Mouse (Mus musculus) liver (tissue): ENCODE data around the gene Kdm4b.
A peak's percentile ranks its signal among the peaks of the same experiment; 100 is the strongest.

ENCODE experiments used
- DNase-seq: peaks from one replicate; pipeline ENCODE4 v3.0.0-alpha.2; 2020; ENCODE audit warnings: mixed read lengths

Kdm4b gene

DNA sequence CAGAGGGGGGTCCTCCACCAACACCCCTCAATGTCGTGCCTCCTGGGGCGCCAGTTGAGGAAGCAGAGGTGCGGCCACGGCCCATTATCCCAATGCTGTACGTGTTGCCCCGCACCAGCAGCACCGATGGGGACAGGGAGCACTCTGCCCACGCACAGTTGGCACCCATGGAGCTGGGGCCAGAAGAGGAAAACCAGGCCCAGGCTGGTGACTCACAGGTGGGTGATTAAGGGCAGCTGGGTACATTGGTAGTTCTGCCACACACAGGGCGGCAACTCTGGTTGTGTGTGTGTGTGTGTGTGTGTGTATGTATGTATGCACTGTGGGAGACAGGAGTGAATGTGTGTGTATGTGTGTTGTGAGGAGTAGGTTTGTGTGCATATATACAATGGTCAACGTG is 68.0 kb downstream of the Kdm4b start:
- DNase-seq = no peak

DNA sequence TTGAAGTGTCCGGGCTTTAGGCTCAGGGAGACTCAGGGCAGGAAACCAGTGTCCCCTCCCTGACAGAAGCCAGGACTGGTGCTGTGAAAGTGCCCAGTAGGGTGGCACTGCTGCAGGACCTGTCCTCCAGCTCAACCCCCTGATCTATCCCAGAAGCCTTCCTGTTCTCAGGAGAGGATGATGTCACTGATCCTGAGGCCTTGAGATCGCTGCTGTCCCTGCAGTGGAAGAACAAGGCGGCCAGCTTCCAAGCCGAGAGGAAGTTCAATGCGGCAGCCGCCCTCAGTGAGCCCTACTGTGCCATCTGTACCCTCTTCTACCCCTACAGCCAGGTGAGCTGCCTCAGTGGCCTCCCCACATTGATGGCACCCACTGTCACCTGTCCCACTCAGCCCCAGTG is 70.2 kb downstream of the Kdm4b start:
- DNase-seq = no peak

DNA sequence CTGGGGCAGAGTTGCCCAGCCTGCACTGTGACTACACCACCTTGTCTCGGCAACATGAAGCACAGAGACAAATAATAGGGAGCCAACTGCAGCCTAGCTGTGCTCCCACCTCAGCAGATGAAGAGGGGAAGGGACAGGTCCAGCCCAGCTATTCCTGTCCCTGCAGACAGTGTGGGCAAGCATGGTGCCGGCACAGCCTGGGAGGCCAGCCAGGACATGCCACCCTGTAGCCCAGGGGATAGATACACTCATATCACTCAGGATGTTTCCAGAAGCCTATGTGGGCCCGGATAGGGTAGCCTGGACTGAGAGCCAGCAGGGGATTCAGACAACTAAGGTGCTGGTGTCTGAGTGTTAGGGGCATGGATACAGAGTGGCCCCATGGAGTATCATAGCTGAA is 74.4 kb downstream of the Kdm4b start:
- DNase-seq = no peak

DNA sequence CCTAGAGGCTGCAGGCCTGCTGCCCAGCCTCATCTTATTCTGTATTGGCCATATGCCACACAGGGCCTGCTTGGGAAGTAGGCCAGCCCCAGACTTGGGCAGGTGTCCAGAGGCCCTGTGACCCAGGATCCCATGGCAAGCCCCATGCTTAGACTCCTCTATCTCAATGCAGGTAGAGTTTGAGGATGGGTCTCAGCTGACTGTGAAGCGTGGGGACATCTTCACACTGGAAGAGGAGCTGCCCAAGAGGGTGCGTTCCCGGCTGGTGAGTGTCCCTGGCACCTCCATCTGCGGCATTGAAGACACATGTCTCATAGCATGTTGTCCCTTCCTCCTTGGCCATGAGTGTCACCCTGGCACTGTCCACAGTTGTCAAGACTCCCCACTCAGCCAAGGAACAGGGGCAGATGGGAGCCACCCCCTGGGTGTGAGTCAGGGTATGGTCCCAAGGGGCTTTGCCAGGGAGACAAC is 75.2 kb downstream of the Kdm4b start:
- no peak for DNase-seq

DNA sequence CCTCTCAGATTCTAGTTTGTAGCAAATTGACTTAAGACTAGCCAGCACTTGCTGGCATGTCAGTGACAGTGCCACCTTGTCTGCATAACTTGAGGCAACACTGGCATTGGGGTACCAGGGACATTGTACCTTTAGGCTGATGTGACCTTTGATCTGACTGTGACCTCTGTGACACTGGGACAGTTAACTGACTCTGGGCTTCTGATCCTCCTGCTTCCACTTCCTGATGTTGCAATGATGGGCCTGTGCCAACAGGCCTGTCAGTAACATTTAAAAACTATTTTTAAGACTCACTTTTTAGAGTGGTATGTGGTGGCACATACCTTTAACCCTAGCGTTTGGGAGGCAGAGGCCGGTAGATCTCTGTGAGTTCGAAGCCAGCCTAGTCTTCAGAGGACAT is 79.5 kb downstream of the Kdm4b start:
- DNase-seq = no peak

GRCm38 (mm10) chr17:56405856-56406840 is 80.3 kb downstream of the Kdm4b start:
- no peak for DNase-seq

GRCm38 (mm10) chr17:56406878-56407277 is 81.0 kb downstream of the Kdm4b start:
- no peak for DNase-seq

DNA sequence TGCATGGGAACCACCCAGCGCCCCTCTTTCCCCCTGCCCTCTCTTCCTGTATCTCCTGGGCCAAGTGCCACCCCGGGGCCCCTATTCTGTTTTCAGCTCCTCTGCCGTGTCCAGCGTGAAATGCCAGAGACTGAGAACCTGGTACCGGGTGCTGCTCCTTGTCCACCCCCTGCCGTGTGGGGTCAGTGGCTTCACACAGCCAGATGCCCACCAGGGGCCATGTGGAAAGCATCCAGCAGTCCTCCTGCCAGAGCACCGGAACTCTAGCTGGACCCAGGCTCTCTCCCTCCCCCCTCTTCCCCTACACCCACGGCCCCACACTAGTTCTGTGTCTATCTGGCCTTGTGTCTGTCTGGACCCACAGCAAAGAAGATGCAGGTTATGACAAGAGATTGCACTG is 81.5 kb downstream of the Kdm4b start:
- no peak for DNase-seq

GRCm38 (mm10) chr17:56408965-56409625 is 83.2 kb downstream of the Kdm4b start:
- DNase-seq = no peak

DNA sequence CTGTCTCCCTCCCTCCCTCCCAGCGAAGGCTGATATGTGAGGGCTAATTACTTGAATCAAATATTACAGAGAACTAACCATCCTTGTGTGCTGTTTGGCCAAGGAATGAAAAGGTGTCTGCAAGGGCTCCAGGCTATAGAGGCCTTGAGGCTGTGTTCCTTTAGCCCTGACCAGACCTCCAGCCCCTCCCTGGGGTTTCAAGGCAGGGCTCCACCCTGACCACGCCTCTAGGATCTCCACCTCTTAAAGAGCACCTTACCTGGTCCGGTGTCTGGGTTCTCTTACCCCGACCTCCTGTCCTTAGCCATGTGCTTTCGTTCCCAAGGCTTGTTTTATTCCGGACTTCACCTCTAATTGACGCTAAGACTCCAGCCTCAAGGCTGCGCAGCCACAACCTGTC is 83.9 kb downstream of the Kdm4b start:
- DNase-seq = no peak

GRCm38 (mm10) chr17:56411437-56411836 is 85.6 kb downstream of the Kdm4b start:
- no peak for DNase-seq

GRCm38 (mm10) chr17:56413113-56413512 is 87.3 kb downstream of the Kdm4b start:
- no peak for DNase-seq

- DNase-seq = no peak
Observed at GRCm38 (mm10) chr17:56414785-56415184, 88.9 kb downstream of the Kdm4b start.

GRCm38 (mm10) chr17:56418304-56418703 is 92.4 kb downstream of the Kdm4b start:
- DNase-seq = no peak

GRCm38 (mm10) chr17:56420022-56420421 is 94.2 kb downstream of the Kdm4b start:
- no peak for DNase-seq

DNA sequence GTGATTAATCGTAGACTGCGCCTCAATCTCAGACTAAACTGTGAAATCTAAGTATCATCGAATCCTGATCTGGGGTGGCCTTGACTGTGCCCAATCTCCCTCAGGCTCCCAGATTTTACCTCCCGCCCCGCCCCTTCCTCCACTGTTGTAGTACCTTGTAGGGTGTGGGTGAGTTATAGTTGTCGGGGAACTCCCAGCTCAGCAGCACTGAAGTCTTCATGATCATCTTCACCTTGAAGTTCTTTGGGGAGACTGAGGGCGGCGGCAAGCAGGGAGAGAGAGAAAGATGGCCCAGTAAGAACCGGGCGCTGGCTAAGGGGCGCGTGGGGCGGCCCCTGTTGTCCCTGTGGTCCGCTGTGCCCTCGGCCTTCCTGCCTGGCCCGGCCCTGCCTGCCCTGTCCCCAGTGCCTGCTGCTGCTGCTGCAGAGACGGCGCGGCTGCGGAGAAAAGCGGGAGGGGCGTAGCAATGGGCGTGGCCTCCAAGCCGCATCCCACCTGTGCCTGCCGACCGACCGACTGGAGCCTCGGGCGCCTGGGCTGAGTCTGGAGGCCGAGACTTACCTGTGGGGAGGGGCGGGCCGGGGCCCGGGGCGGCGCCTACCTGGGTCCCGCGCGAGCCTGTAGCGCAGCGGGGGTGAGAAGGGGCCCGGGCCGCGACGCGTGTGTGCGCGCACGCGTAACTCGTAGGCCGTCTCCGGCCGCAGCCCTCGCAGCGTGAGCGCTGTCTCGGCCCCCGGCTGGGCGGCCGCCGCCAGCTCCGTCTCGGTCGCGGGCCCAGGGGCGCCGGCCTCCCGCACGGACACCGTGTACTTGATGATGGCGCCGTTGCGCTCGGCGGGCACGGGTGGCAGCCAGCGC is 99.1 kb downstream of the Kdm4b start:
- peak; percentile 70 for DNase-seq

GRCm38 (mm10) chr17:56425584-56425914 is 99.7 kb downstream of the Kdm4b start:
- DNase-seq = peak; percentile 75

DNA sequence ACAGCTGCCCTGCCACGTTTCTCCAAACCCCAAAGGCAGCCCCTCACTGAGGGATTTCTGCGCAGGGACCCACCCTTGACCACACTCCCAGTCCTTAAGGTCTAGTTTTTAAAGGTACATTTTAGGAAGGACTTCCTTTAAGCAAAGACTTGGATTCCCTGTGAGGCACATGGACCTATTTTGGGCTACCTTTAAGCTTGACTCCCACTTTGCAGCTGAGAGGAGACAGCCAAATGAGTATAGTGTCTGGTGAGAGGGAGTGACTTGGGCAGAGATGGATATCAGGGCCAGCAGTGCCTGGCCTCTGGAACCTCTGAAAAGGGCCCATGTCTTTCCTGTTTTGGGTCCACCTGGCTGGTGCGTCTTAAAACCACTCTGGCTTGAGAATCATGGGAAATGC is 100.1 kb downstream of the Kdm4b start:
- DNase-seq = no peak

DNA sequence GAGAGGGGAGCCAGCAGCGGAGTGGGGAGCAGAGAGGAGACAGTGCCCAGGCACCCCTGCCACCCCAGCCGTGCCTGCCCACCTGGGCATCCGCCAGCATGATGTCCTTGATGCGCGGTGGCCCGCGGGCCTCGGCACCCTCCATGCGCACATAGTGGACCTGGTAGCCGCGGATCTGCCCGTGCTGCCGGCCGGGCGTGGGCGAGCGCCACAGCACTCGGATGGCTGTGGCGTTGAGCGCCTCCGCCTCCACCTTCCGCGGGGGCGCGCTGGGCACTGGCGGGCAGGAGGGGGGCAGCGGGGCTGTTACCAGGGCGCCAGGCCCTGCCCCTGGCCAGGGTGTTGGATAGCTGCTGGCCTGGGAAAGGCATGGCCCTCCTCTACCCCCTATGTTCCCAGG is 102.0 kb downstream of the Kdm4b start:
- no peak for DNase-seq

GRCm38 (mm10) chr17:56431582-56431981 is 105.7 kb downstream of the Kdm4b start:
- no peak for DNase-seq

DNA sequence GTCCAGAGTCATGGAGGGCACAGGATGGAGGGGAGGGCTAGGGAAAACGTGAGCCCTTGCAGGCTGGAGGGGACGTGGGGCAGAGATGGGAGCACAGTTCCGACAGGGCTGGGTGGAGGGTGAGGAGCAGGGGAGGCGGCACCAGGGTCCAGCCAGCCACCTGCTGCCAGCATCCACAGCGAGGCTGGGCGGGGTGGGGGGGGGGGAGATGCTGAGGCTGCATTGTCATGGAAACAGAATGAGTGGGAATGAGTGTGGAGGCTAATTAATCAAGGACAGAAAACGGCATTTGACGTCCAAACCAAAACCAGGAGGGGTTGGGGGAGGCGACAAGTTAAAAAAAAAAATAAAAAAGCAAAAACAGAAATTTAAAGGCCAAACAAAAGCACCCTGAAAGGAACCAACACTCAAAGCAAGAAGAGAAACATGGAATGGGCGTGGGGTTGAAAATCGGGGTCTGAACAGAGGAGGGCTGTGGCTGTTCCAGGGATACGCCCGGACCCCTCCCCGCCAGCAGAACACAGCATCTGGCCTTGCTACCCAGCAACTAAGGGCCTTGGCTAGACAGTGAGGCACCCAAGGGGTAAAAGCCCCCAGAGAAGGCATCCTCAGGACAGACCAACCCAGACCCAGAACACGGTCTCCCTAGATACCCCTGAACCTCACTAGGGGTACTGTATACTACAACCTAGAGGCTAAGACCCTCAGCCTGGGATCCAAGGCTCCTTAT is 114.0 kb downstream of the Kdm4b start:
- no peak for DNase-seq

DNA sequence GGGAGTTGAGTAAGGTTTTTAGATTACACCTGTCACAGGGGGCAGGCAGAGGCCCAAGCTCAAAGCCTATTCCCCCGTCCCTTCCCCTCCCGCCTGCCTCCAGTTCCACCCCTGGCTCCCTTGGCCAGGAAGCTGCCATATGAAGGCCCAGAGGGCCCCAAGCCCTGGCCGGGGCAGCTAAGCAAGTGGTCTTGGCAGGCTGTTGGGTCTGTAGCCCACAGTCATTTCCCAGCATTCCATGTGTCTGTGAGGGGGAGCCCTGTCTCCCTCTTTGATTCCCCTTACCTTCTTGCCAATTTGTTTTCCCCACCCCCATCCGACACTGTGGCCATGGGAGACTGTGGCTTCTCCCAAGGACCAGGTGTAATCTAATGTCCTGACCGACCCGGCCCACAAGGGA is 116.5 kb downstream of the Kdm4b start:
- no peak for DNase-seq
